Mouse (Mus musculus) urinary bladder, postnatal 4 days (tissue): ENCODE measurements around the gene Snupn.
A peak's percentile ranks its signal among the peaks of the same experiment; 100 is the strongest.
"Not testable (repeated sequence)": the region's sequence is repeated elsewhere in the genome, so short reads cannot be mapped to it uniquely, and the experiment has no call there.

Source experiments
- DNase-seq, 2 experiments: peaks; one replicate each; pipeline ENCODE4 v3.0.0; 2021 to 2022; ENCODE audit warnings: low spot score in 2 of 2

The Snupn gene

DNA sequence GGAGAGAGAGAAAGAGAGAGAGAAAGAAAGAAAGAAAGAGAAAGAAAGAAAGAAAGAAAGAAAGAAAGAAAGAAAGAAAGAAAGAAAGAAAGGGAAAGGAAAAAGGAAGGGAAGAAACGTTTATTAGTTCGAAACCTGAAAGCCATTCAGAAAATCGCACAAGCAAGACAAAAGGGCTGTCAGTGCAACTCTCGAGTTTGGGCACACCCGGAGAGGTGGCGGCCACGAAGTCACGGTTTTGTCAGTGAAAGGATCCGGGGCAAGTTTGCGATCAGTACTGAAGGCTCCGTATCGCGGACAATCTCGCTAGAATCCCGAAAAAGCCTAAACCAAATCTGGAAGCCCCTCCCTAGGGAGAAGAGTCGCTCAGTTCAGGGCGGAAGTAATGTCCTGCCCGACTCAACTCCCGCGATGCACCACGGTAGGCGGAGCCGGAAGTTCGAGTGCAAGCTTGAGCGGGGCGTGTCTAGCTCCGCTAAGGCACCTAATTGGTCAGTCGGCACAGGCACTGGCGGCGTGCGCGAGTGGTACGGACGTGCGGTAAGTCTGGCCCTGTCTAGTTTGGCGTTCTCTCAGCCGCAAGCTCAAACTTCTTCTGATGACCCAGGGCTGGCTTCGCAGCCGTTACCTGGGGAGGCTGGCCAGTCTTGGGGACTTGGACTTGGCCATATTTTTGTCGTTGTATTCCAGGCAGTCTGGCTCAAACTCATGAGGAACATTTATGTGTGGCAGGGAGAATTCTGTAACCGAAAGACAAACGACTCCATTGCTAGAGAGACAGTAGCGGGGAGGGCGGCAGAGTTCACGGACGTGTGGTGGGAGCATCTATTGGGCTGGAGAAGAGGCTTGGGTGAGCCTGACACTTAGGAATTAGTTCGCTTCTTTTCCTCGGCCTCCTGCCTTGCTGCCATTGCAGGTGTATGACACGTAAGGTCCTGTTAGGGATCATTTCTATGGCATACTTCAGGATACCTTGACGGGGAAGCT, at the start of gene Snupn:
Gene Snupn, plus strand, starts transcription at position 465 of the 987 bp plus-strand sequence.
- DNase-seq = peak; percentile 93 to 97

DNA sequence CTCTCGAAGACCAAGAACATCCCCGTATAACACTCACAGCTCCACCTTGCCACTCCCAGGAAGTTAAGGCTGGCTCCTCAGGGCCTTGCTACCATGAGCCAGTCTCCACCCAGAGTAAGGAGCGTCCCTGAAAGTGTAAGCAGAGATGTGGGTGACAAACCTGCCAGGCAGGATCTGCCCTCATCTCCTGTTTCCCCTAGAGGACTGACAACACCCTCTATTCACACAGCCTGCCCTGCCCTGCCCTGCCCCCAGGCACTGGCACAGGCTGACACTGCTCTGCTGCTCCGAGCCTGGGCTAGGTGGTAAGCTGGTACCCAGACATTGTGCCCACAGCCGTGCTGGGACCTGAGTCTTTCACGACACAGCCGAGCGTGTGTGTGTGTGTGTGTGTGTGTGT, 49.5 kb upstream of the Snupn start:
- peak; percentile 39 to 62 for DNase-seq

DNA sequence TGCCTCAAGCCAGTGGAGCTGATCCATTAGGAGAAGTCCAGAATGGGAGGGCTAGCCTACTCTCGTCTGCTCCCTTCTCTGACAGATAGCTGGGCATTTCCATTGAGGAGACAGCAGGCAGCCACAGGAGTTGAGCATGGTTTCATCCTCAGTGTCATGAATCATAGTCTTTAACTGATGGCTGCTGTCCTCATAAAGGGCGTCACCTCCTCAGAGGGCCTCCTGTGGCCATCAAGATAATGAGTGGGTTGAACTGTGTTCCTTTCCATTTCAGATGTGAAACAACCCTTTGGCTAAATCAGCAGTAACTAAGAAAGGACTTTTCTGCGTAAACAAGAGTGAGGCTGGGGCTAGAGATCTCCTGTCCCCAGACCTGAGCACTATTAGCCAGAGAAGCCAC, 47.0 kb upstream of the Snupn start:
- DNase-seq = no peak

DNA sequence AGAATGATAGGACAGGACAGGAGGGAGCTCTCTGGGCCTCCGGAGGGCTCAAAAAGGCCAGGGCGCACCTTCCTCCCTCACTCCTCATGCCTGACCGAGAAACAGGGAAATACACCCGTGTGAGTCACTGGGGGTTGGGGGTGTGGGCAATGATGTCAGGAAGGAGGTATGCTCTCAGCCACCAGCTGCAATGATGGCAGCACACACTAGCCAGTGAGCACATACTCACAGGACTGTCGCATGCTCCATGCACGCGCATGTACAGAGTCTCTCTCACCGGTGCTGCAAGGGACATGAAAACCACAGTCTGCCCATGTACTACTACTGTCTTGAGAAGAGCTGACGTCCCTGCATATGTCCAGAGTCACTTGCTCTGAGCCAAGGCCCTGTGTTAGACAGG, 43.1 kb upstream of the Snupn start:
- DNase-seq = no peak

DNA sequence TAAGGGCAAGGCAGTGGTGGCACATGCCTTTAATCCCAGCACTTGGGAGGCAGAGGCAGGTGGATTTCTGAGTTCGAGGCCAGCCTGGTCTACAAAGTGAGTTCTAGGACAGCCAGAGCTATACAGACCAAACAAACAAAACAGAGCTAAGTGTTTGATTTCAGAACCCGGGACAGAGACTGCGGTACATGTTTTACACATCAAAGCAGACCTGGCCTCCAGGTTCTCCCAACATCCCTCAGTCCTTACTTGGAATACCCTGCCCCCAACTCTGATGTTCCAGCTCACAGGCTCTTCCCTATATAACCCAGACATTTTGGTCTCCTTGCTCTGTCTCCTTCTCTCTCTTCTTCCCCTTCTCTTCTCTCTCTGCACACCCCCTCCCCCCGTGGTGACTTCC, 40.7 kb upstream of the Snupn start:
- not testable (repeated sequence) for DNase-seq

DNA sequence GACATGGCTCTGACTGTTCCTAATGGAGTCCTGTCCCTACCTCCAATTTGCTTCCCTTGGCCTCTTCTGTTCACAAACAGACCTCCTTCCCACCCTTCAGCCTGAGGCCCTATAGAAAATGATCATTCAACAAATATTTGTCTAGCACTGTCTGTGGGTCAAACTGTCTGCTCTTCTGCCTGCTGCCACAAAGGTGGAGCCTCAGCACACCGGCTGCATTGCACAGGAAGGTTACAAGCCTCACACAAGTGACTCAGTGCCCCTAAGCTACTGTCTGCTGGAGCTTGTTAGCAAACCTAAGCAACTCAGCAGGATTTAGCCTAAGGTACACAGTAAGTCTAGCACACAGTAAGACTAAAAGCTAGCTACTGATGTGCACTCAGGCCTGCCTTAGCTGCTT, 39.7 kb upstream of the Snupn start:
- DNase-seq = no peak

DNA sequence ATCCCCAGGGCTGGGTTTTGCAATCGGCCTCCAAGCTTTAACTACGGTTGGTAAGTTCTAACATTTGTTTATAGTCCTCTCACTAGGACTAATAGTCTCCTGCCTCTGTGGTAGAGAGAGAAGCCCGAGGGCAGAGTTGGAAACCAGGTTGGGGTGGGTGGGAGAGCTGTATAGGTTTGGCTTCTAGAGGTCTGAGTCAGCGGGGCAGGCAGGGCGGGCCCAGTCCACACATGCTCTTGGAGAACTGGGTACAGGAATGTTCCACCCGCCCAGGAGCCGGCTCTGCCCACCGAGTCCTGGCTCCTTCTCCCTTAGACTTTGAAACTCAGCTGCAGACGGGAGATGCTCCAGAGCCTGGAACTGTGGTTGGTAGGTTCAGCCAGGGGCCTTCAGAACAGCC, 36.7 kb upstream of the Snupn start:
- DNase-seq = peak in 1 of 2 experiments; percentile 30

DNA sequence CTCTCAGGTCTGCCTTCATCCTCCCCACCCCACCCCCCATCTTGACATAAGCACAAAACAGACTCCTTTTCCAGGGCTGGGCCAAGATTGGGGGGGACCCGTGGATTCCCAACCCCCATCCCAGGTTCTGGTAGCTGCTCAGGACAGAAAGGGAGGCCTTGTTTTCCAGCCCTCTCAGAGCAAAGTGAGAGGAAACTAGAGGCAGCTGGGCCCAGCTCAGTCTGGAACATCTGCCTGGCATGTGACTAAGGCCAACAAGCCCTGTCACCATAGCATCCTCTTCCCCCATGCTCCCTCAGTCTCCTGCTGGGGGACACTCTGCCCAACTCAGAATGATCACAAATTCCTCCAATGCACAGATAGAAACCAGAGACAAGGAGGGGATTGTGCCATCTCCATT, 35.6 kb upstream of the Snupn start:
- no peak for DNase-seq

DNA sequence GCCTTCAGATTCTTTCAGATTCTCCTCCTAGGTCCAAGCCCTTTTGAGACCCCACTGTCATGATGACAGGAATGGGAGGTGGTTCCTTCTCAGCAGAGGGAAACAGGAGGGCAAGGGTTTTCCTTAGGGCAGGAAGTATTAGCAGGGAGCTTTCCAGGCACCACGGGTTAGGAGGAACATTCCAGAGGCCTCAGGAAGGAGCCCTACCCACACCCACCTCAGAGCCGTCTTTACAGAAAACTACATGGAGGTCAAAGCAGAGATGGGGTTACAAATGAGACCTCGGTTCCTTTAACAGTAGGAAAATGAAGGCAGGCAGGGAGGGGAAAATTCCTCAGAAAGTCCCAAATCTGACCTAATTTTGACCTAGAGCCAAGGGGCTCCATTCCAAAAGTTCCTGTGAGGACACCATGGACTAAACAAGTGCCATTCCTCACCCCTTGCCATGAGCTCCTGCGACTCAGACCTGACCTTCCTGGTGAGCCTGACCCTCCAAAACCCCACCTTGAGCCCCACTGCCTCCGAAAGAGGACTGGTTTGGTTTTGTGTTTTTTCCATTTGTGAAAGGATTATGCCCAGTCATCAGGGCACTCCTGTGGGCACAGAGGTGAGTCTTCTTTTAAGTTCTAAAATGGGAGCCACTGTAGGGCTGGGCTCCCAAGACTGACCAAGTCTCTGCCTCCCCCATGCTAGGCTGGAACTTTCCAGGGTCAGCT, 34.8 kb upstream of the Snupn start:
- no peak for DNase-seq

DNA sequence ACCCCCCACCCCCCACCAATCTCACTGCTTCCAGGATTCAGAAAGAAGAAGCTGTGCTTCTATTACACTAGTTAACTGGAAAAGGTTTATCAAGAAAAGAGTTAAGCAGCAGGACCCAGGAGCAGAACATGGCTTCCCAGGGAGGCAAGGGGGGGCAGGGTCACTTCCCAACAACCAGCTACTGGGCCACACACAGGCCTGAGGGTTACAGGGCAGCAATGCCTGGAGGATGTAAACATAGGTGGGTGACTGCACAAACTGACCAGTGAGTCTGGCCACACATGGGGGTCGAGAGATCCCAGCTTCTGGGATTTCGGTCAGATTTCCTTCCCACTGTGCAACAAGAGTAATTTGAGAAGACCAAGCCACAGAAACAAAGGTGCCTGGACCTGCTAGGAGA, 33.5 kb upstream of the Snupn start:
- no peak for DNase-seq

DNA sequence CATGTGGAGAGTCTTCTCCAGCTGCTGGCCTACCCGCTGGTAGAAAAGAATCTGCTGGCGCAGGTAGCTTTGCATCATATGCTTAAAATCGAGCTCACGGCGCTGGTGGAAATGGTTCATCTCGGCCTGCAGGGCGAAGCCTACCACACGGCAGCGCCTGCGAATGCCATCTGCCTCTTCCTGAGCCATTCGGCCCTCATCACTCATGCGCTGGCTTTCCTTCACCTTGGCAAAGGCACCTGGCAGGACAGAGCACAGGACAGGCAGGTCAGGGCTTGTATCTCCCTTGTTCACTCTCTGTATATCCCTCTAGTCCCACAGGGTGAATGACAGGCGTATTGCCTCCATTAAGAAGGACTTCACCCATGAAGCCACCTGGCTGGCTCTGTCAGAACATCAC, 32.2 kb upstream of the Snupn start:
- no peak for DNase-seq

DNA sequence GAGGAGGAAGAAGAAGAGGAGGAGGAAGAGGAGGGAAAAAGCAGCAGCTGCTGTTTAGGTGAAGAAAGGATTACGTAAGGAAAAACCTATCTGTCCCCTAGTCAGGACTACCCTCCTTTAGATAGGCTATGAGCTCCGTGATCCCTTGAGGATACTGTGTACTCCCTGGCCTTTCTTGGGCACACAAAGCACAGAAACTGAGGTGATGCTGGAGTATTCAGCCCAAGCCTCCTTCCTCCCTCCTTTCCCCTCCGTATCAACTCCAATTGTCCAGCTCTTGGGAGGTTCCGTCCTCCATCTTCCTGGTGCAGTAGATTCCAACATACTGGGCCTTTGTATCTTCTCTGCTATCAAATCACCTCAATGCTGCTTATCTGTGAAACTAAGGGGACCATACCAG, 27.9 kb upstream of the Snupn start:
- no peak for DNase-seq

DNA sequence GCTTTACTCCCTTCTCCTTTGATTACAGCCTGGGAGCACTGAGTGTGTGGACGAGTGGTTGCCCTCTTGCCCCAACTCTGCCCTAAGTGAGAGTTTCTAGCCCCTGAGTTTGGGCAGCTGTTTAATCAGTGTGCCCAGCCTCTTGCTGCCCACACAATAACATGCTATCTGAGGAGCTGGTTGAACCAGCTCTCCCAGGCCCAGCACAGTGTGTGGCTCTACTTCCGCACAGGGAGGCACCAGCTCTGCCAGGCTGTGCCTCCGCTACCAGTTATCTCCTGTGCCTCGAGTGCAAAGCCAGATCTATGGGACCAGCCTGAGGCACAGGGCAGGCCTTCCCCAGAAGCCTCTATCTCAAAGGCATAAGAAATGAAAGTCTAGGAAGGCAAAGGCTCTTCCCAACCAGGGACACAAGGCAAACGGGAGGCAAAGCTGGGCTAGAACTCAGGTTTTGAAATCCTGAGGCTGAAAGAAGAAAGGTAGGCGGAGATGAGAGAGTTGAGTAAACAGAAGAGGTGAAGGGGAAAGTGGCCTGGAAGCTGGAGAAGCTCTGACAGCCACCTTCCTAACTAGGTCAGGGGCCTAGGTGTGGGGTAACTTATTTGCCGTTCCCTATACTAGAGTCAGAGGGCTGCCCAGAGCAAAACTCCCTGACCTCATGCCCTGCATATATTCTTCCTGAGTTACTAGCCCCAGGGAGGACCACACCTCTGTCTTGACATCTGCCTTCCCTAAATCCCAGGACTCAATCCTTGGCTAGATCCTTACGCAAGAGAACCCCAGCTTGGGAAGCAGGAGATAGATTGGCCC, 26.6 kb upstream of the Snupn start:
- no peak for DNase-seq

DNA sequence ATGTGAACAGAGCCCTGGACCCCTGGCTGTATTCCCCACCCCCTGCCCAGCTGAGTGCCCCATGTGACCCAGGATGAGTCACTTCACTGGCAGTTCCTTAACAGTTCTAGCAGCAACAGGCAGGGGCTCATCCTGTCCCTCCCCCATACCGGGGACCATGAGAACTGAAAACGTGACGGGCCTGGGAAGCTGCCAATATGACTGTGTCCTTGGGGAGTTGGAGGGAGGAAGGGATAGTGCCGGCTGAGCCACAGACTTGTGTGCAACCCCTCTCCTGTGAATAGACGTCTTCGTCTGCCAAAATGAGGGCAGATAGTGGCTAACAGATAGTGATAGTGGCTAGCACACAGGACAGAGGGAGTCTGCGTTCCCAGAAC, 26.0 kb upstream of the Snupn start:
- peak; percentile 76 to 82 for DNase-seq

DNA sequence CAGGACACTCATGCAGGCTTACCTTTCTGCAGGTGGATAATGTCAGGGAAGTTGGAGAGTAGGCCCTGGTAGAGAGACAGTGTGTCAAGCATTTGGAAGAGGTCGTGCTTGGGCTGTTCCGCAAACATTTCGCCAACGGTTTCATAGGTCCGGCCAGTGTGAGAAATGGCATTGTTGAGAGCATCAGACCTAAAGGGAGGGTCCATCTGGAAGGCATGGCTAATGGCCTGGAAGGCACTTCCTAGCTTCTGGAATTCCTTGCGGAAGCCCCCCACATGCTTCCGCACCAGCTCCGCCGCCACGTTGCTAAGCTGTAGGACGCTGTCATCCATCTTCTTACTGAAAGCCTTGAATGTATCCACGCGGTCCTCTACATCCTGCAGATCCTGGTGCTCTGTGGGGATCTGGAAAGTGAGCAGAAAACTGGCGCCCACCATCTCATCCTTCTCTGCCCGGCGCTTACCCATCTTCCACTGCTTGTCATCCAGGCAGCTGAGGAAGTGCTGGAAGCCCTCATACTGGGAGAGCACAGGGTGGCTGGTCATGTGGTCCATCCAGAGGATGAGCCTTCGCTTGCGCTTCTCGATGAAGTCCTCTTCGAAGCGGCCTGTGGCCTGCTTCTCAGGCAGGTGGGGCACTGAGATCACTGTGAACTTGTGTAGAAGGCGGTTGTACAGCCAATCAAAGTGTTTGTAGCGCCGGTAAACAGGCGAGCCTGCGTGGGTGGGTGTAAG, 25.2 kb upstream of the Snupn start:
- DNase-seq = no peak

DNA sequence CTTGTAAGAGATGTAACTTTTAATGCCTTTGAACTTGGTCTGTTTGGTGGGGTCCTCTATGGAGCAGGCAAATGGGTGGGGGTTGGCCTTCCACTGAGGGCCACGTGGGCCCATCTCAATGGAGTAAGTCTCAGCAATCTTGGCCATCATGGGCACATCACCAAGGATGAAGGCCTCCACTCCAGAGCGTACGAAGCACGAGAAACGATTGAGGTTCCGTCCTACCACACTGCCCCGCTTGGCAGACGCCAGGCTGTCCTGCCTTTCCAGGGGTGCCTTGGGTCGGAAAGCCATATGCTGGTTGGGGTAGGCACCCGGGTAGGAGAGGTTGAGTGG, 24.7 kb upstream of the Snupn start:
- DNase-seq = no peak

DNA sequence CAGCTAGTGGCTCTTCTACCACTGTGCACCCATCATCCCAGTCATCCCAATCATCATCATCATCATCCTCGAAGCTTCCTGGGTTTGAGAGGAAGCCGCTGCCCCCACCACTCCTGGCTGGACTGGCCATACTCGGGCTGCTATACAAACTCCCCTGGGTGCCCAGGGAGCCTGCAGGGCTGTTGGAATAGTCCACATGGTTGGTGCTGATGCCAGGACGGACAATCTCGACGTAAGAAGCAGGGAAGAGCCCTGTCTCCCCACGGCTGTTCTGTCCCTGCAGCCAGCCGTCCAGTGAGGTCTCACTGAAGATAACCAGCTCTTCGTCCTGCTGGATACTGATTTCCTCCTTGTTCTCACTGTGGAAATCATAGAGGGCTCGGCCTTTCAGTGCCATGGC, 24.3 kb upstream of the Snupn start:
- DNase-seq = no peak

DNA sequence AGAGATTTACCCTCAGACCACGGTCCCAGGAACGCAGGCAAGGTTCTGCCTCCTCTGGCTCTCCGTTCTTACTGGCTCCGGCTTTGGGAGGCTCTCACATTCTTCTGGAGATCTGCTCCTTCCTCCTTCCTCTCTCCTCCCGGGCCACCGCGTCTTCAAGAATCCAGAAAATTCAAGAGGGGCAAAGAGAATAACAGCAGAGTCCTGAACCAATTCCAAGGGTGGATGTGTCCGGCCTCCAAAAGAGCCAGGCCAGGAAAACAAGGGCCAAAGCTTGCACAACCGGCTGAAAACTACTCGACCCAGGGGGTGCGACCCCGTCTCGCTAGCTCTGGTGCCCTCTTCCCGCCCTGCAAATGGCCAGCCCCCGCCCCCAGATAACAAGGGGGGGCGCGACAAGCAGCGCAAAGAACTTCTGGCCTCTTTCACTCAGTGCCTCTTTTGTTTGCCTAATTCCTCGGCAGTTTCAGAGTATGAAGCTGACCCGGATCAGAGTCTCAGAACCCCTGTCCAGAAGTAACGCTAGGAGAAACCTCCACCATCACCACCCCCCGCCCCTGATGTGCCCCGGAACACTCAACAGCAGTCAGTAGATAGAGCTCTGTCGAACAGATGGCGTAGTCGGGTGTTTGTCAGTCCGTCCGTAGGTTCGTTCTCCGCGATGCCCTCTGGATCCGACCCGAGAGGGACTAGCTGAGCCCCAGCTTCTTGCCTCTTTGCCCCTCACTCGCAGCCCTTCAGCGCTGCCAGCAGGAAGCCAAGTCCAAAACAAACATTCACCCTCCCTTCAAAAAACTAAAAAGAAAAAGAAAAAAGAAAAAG, 23.3 kb upstream of the Snupn start:
- DNase-seq = peak in 1 of 2 experiments; percentile 58

DNA sequence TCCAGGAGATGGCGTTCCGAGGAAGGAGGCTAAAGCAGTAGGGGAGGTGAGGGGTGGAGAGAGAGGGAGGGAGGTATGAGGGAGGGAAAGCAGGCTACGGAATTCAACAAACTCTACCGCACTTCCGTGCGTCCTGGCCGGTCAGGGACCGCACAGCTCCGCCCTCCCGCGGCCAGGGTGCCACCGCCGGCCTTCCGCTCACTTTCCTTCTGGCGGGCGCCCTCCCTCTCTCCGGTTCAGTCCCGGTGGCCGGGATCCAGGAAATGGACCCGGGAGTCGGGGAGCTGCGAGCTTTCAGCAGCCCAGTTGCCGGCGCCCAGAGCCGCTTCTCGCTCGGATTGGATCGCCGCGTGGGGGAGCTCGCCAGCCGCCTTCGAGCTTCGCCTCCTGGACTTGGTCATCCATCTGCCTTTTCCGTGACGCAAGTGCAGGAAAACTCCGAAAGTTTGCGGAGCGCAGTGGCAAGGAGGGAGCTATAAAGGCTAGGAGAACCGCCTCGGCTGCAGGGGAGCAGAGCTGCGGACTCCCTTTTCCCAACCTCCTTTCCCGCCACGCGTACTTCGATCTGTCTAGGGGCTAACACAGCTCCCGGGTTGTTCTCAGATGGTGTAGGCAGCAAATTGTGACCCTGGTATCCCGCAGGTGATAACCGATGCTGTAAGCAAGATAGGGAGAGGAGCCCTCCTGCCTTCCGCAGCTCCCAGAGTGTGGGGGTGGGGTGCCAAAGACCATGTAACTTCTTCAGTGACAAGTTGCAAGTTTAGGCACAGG, 22.5 kb upstream of the Snupn start, which contains the start of gene Snx33:
Gene Snx33, minus strand, starts transcription at position 331 of the 771 bp plus-strand sequence.
- DNase-seq = peak; percentile 93 to 95

DNA sequence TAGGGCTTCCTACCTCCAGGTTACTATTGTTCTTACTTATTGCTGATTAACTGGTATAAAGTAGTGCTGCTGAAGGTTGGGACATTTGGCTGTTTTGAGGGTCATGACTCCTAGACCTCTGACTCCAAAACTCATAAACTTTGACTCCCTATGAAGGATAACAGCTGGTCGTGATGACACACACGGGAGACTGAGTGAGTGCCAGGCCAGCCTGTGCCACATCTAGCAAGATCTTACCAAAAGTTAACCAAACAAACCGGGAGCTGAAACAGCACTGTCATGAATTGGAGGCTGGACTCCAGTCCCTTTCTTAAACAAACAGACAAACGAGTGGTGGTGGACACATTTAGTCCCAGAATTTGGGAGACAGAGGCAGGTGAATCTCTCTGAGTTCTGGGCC, 21.2 kb upstream of the Snupn start:
- DNase-seq = no peak
